Mouse (Mus musculus): ENCODE measurements around the gene Gtsf1l. TPM values are rescaled to one million over a fixed set of nuclear protein-coding genes. Genes with fewer than 3 reads are reported as not detected.

Gene Gtsf1l
- polyA plus RNA-seq, 1 experiment = 34.9 TPM

GRCm38 (mm10) chr2:163082591-163082990 is 5.1 kb downstream of the Gtsf1l start:
- TF ChIP-seq CTCF (IDR thresholded peaks at IDR 0.05; ENCODE audit: low read depth, low read length) (no peak), POLR2A (IDR thresholded peaks at IDR 0.05; ENCODE audit: insufficient read depth, low read length) (no peak), EP300 (IDR thresholded peaks at IDR 0.05; ENCODE audit: insufficient read depth, low read depth, low read length) (no peak)
- no peaks in the 10 kb centered on the region for H3K27me3 ChIP-seq (ENCODE audit: control insufficient read depth, insufficient read depth, low read length, poor library complexity, severe bottlenecking)
- H3K36me3 ChIP-seq (ENCODE audit: control insufficient read depth, insufficient read depth, low read length, poor library complexity, severe bottlenecking) = peaks cover 69% of the 10 kb centered on the region
- H3K4me1 ChIP-seq (ENCODE audit: control insufficient read depth, insufficient read depth, low read length) = peaks cover 2% of the 10 kb centered on the region
- H3K4me3 ChIP-seq (ENCODE audit: low read depth, low read length) = no peak overlapping the region
- no peaks in the 10 kb centered on the region for H3K9me3 ChIP-seq (replicated peaks; ENCODE audit: control insufficient read depth, insufficient read depth, low read length, poor library complexity, severe bottlenecking)
- no peak overlapping the region for H3K9ac ChIP-seq (ENCODE audit: low read depth, poor library complexity, severe bottlenecking)
- H3K27ac ChIP-seq (ENCODE audit: insufficient read depth, low read length) = peak overlapping the region; percentile 60

GRCm38 (mm10) chr2:163079041-163079440 is 8.6 kb downstream of the Gtsf1l start:
- no peaks in the 10 kb centered on the region for H3K27me3 ChIP-seq (ENCODE audit: control insufficient read depth, insufficient read depth, low read length, poor library complexity, severe bottlenecking)
- H3K9ac ChIP-seq (ENCODE audit: low read depth, poor library complexity, severe bottlenecking) = no peak overlapping the region
- H3K36me3 ChIP-seq (ENCODE audit: control insufficient read depth, insufficient read depth, low read length, poor library complexity, severe bottlenecking) = peaks cover 90% of the 10 kb centered on the region
- H3K9me3 ChIP-seq (replicated peaks; ENCODE audit: control insufficient read depth, insufficient read depth, low read length, poor library complexity, severe bottlenecking) = 0 out of 2 replicates have a peak, but pooled peaks cover 3% of the 10 kb centered on the region
- H3K4me3 ChIP-seq (ENCODE audit: low read depth, low read length) = no peak overlapping the region
- peak overlapping the region; percentile 29 for H3K27ac ChIP-seq (ENCODE audit: insufficient read depth, low read length)
- TF ChIP-seq EP300 (IDR thresholded peaks at IDR 0.05; ENCODE audit: insufficient read depth, low read depth, low read length) (no peak), CTCF (IDR thresholded peaks at IDR 0.05; ENCODE audit: low read depth, low read length) (no peak), POLR2A (IDR thresholded peaks at IDR 0.05; ENCODE audit: insufficient read depth, low read length) (no peak)
- H3K4me1 ChIP-seq (ENCODE audit: control insufficient read depth, insufficient read depth, low read length) = peaks cover 8% of the 10 kb centered on the region

- Histone ChIP-seq H3K36me3 (ENCODE audit: control insufficient read depth, insufficient read depth, low read length, poor library complexity, severe bottlenecking) (peaks cover 94% of the 10 kb centered on the region), H3K4me1 (ENCODE audit: control insufficient read depth, insufficient read depth, low read length) (peaks cover 8% of the 10 kb centered on the region), H3K27ac (ENCODE audit: insufficient read depth, low read length) (peak overlapping the region; percentile 74), H3K27me3 (ENCODE audit: control insufficient read depth, insufficient read depth, low read length, poor library complexity, severe bottlenecking) (no peaks in the 10 kb centered on the region), H3K9me3 (replicated peaks; ENCODE audit: control insufficient read depth, insufficient read depth, low read length, poor library complexity, severe bottlenecking) (0 out of 2 replicates have a peak, but pooled peaks cover 3% of the 10 kb centered on the region), H3K4me3 (ENCODE audit: low read depth, low read length) (no peak overlapping the region), H3K9ac (ENCODE audit: low read depth, poor library complexity, severe bottlenecking) (no peak overlapping the region)
- TF ChIP-seq CTCF (IDR thresholded peaks at IDR 0.05; ENCODE audit: low read depth, low read length) (no peak), EP300 (IDR thresholded peaks at IDR 0.05; ENCODE audit: insufficient read depth, low read depth, low read length) (no peak), POLR2A (IDR thresholded peaks at IDR 0.05; ENCODE audit: insufficient read depth, low read length) (no peak)
Observed at GRCm38 (mm10) chr2:163075234-163075633, 12.4 kb downstream of the Gtsf1l start.

GRCm38 (mm10) chr2:163074808-163075207 is 12.8 kb downstream of the Gtsf1l start:
- 0 out of 2 replicates have a peak, but pooled peaks cover 3% of the 10 kb centered on the region for H3K9me3 ChIP-seq (replicated peaks; ENCODE audit: control insufficient read depth, insufficient read depth, low read length, poor library complexity, severe bottlenecking)
- no peaks in the 10 kb centered on the region for H3K27me3 ChIP-seq (ENCODE audit: control insufficient read depth, insufficient read depth, low read length, poor library complexity, severe bottlenecking)
- H3K4me1 ChIP-seq (ENCODE audit: control insufficient read depth, insufficient read depth, low read length) = peaks cover 8% of the 10 kb centered on the region
- peaks cover 97% of the 10 kb centered on the region for H3K36me3 ChIP-seq (ENCODE audit: control insufficient read depth, insufficient read depth, low read length, poor library complexity, severe bottlenecking)
- no peak overlapping the region for H3K9ac ChIP-seq (ENCODE audit: low read depth, poor library complexity, severe bottlenecking)
- H3K4me3 ChIP-seq (ENCODE audit: low read depth, low read length) = no peak overlapping the region
- peak overlapping the region; percentile 74 for H3K27ac ChIP-seq (ENCODE audit: insufficient read depth, low read length)
- TF ChIP-seq EP300 (IDR thresholded peaks at IDR 0.05; ENCODE audit: insufficient read depth, low read depth, low read length) = no peak
- TF ChIP-seq POLR2A (IDR thresholded peaks at IDR 0.05; ENCODE audit: insufficient read depth, low read length) = no peak
- TF ChIP-seq CTCF (IDR thresholded peaks at IDR 0.05; ENCODE audit: low read depth, low read length) = no peak

GRCm38 (mm10) chr2:163074006-163074405 is 13.6 kb downstream of the Gtsf1l start:
- Histone ChIP-seq H3K9me3 (replicated peaks; ENCODE audit: control insufficient read depth, insufficient read depth, low read length, poor library complexity, severe bottlenecking) (0 out of 2 replicates have a peak, but pooled peaks cover 3% of the 10 kb centered on the region), H3K9ac (ENCODE audit: low read depth, poor library complexity, severe bottlenecking) (no peak overlapping the region), H3K4me1 (ENCODE audit: control insufficient read depth, insufficient read depth, low read length) (peaks cover 8% of the 10 kb centered on the region), H3K4me3 (ENCODE audit: low read depth, low read length) (no peak overlapping the region), H3K27me3 (ENCODE audit: control insufficient read depth, insufficient read depth, low read length, poor library complexity, severe bottlenecking) (no peaks in the 10 kb centered on the region), H3K27ac (ENCODE audit: insufficient read depth, low read length) (peak overlapping the region; percentile 74), H3K36me3 (ENCODE audit: control insufficient read depth, insufficient read depth, low read length, poor library complexity, severe bottlenecking) (peaks cover 95% of the 10 kb centered on the region)
- no peak for TF ChIP-seq POLR2A (IDR thresholded peaks at IDR 0.05; ENCODE audit: insufficient read depth, low read length)
- TF ChIP-seq EP300 (IDR thresholded peaks at IDR 0.05; ENCODE audit: insufficient read depth, low read depth, low read length) = no peak
- no peak for TF ChIP-seq CTCF (IDR thresholded peaks at IDR 0.05; ENCODE audit: low read depth, low read length)

GRCm38 (mm10) chr2:163073023-163073757 is 14.5 kb downstream of the Gtsf1l start:
- Histone ChIP-seq H3K27me3 (ENCODE audit: control insufficient read depth, insufficient read depth, low read length, poor library complexity, severe bottlenecking) (no peaks in the 10 kb centered on the region), H3K4me3 (ENCODE audit: low read depth, low read length) (no peak overlapping the region), H3K9ac (ENCODE audit: low read depth, poor library complexity, severe bottlenecking) (no peak overlapping the region), H3K9me3 (replicated peaks; ENCODE audit: control insufficient read depth, insufficient read depth, low read length, poor library complexity, severe bottlenecking) (0 out of 2 replicates have a peak, but pooled peaks cover 3% of the 10 kb centered on the region), H3K36me3 (ENCODE audit: control insufficient read depth, insufficient read depth, low read length, poor library complexity, severe bottlenecking) (peaks cover 95% of the 10 kb centered on the region), H3K4me1 (ENCODE audit: control insufficient read depth, insufficient read depth, low read length) (peaks cover 9% of the 10 kb centered on the region), H3K27ac (ENCODE audit: insufficient read depth, low read length) (peak overlapping the region; percentile 74)
- TF ChIP-seq POLR2A (IDR thresholded peaks at IDR 0.05; ENCODE audit: insufficient read depth, low read length) (no peak), CTCF (IDR thresholded peaks at IDR 0.05; ENCODE audit: low read depth, low read length) (no peak), EP300 (IDR thresholded peaks at IDR 0.05; ENCODE audit: insufficient read depth, low read depth, low read length) (0 out of 2 replicates have a peak, but pooled peaks have one; percentile 46)

Data from ES-Bruce4 (cell line).